Mouse (Mus musculus) lung, postnatal 4 days (tissue): Measurements from ENCODE around the gene Sod1.
A peak's percentile ranks its signal among the peaks of the same experiment; 100 is the strongest.
"Not testable (repeated sequence)": the region's sequence is repeated elsewhere in the genome, so short reads cannot be mapped to it uniquely, and the experiment has no call there.

Source experiments
- DNase-seq, 2 experiments: peaks; one replicate each; pipeline ENCODE4 v3.0.0; 2021

Gene Sod1

GRCm38 (mm10) chr16:90213477-90214339 is 6.8 kb upstream of the Sod1 start:
- no peak for DNase-seq

GRCm38 (mm10) chr16:90214731-90215565 is 5.6 kb upstream of the Sod1 start:
- no peak for DNase-seq

GRCm38 (mm10) chr16:90215879-90216278 is 4.7 kb upstream of the Sod1 start:
- not testable (repeated sequence) for DNase-seq

- DNase-seq = no peak
These were observed 4.1 kb upstream of the Sod1 start for GRCm38 (mm10) chr16:90216414-90216813.

GRCm38 (mm10) chr16:90217356-90217755 is 3.2 kb upstream of the Sod1 start:
- peak; percentile 26 to 54 for DNase-seq

GRCm38 (mm10) chr16:90217926-90218325 is 2.6 kb upstream of the Sod1 start:
- no peak for DNase-seq

- DNase-seq = not testable (repeated sequence)
These were observed 1.1 kb upstream of the Sod1 start for GRCm38 (mm10) chr16:90219445-90219844.

- no peak for DNase-seq
These were observed 408 bp downstream of the Sod1 start for GRCm38 (mm10) chr16:90220892-90221431.

- DNase-seq = no peak
These were observed 1.0 kb downstream of the Sod1 start for GRCm38 (mm10) chr16:90221441-90222070.

GRCm38 (mm10) chr16:90229897-90230296 is 9.3 kb downstream of the Sod1 start:
- no peak for DNase-seq

- no peak for DNase-seq
These were observed 10.7 kb downstream of the Sod1 start for GRCm38 (mm10) chr16:90231302-90231701.

GRCm38 (mm10) chr16:90233702-90234101 is 13.1 kb downstream of the Sod1 start:
- DNase-seq = no peak

GRCm38 (mm10) chr16:90234617-90235016 is 14.1 kb downstream of the Sod1 start:
- DNase-seq = no peak

GRCm38 (mm10) chr16:90235188-90235587 is 14.6 kb downstream of the Sod1 start:
- DNase-seq = no peak

- no peak for DNase-seq
These were observed 18.7 kb downstream of the Sod1 start for GRCm38 (mm10) chr16:90239128-90239746.

- no peak for DNase-seq
These were observed 21.3 kb downstream of the Sod1 start for GRCm38 (mm10) chr16:90241875-90242274.

- DNase-seq = no peak
These were observed 22.1 kb downstream of the Sod1 start for GRCm38 (mm10) chr16:90242426-90243304.

- DNase-seq = no peak
These were observed 29.5 kb downstream of the Sod1 start for GRCm38 (mm10) chr16:90250099-90250498.

GRCm38 (mm10) chr16:90251256-90251655 is 30.7 kb downstream of the Sod1 start:
- not testable (repeated sequence) for DNase-seq

GRCm38 (mm10) chr16:90252521-90252920 is 32.0 kb downstream of the Sod1 start:
- DNase-seq = no peak

GRCm38 (mm10) chr16:90258950-90259349 is 38.4 kb downstream of the Sod1 start:
- no peak for DNase-seq
